Mouse (Mus musculus): Measurements from ENCODE around the gene Xpnpep1. TPM values are rescaled to one million over a fixed set of nuclear protein-coding genes. Genes with fewer than 3 reads are reported as not detected.

Gene Xpnpep1
- polyA plus RNA-seq, 1 experiment from 2014 or later, result 169 TPM

DNA sequence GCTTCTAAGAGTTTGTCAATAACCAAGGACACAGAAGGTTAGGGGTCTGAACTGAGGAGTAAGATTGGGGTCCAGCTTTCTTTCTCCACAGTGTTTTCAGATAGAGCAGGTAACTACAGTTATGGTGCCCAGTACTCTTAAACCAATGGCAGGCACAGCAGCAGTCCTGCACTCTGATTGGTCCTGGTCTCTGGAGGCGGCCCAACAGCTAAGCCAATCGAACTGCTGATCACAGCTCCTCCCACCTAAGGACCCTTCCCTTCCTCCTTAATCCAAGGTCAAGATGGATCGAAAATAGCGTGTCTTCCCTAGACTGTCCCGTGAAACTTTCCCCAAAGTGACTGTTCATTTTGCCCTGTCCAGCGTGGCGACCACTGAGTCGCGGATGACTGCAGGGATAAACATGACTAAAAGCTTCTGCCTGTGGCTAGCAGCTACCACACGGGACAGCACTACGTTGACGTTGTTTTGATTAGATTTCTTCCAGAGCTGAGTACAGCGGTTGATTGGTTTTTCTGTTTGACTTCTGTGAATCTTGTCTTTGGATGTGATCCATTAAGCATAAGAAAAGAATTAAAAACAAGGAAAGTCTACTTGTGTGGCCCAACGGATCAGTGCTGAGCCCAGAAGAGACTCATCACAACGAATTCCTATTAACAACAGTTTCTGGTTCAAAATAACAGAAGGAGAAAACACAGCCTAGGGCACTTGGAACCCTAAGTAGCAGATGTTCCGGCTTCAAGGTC lies 18.1 kb upstream of the Xpnpep1 start:
- H3K4me3 ChIP-seq (ENCODE audit: low read length), result no peak overlapping the region
- H3K4me1 ChIP-seq (replicated peaks; ENCODE audit: control insufficient read depth, insufficient read depth, low read length), result no peaks in the 10 kb centered on the region
- H3K9ac ChIP-seq (ENCODE audit: low read length), result no peak overlapping the region
- no peak overlapping the region for H3K4me2 ChIP-seq (ENCODE audit: low read depth, low read length)
- H3K9me3 ChIP-seq (ENCODE audit: control insufficient read depth, low read length), result no peaks in the 10 kb centered on the region
- ATAC-seq (ENCODE audit: low read depth), result peak; percentile 17; the same call in 1 of the 2 replicates
- no peaks in the 10 kb centered on the region for H3K36me3 ChIP-seq (ENCODE audit: control insufficient read depth, insufficient read depth, low read length)
- WGBS, result 72% methylated on average over 16 of the region's 16 CpGs
- no peaks in the 10 kb centered on the region for H3K27me3 ChIP-seq (ENCODE audit: control insufficient read depth, insufficient read depth, low read depth, low read length)
- H3K27ac ChIP-seq (ENCODE audit: low read length), result no peak overlapping the region

DNA sequence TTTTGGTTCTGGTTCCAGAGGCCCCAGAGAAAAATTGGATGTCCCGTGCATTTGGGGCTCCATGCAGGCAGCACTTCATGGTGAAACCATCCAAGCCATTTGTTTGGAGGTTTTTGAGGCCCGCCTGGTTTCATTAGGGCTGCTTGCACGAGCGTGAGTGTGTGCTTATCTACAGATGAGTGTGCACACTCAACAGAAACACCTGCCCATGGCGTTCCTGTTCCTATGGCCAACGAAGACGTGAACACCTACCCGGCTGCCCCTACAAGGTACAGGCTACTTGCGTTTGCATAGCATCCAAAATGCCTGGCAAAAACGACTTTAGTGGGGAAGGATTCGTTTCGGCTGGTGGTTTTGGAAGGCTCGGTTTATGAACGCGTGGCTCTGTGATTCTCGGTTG lies 13.3 kb upstream of the Xpnpep1 start:
- Histone ChIP-seq H3K27ac (ENCODE audit: low read length) (no peak overlapping the region), H3K4me1 (replicated peaks; ENCODE audit: control insufficient read depth, insufficient read depth, low read length) (no peaks in the 10 kb centered on the region; the same call in 1 of the 2 replicates), H3K9me3 (ENCODE audit: control insufficient read depth, low read length) (no peaks in the 10 kb centered on the region), H3K36me3 (ENCODE audit: control insufficient read depth, insufficient read depth, low read length) (no peaks in the 10 kb centered on the region), H3K4me2 (ENCODE audit: low read depth, low read length) (no peak overlapping the region), H3K9ac (ENCODE audit: low read length) (no peak overlapping the region), H3K4me3 (ENCODE audit: low read length) (no peak overlapping the region), H3K27me3 (ENCODE audit: control insufficient read depth, insufficient read depth, low read depth, low read length) (no peaks in the 10 kb centered on the region)
- ATAC-seq (ENCODE audit: low read depth), result no peak
- 82% methylated on average over 16 of the region's 16 CpGs for WGBS

DNA sequence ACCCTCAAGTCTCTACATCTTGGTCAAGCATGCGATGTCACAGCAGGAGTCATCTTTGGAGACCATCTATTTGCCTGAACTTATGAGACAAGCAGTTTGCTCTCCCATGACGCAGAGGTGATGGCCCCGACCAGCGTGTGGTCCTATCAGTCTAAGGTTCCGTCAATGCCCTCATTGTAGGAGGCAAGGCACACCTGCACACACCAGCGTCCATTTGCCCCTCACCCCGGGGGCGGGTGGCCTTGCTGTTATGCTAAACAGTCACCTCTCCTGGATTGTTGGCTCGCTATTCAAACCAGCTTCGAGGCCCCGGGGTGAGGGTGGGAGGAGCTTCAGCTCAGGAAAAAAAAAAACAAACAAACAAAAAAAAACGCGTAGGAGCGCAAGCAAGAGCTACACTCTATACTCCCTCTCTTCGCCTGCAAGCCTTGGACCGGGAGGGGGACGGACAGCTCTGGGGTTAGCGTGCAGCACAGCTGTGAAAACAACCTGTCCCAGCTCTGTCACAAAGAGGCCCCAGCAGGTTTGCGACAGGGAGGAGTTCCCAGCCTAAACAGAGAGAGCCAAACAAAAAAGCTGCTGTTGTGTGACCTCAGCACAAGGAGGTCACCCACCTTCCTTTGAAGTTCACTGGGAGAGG lies 12.1 kb upstream of the Xpnpep1 start:
- Histone ChIP-seq H3K27me3 (ENCODE audit: control insufficient read depth, insufficient read depth, low read depth, low read length) (no peaks in the 10 kb centered on the region), H3K36me3 (ENCODE audit: control insufficient read depth, insufficient read depth, low read length) (no peaks in the 10 kb centered on the region), H3K4me3 (ENCODE audit: low read length) (no peak overlapping the region), H3K9ac (ENCODE audit: low read length) (no peak overlapping the region), H3K4me1 (replicated peaks; ENCODE audit: control insufficient read depth, insufficient read depth, low read length) (peaks cover 5% of the 10 kb centered on the region), H3K9me3 (ENCODE audit: control insufficient read depth, low read length) (no peaks in the 10 kb centered on the region), H3K4me2 (ENCODE audit: low read depth, low read length) (no peak overlapping the region), H3K27ac (ENCODE audit: low read length) (no peak overlapping the region)
- 36% methylated on average over 19 of the region's 19 CpGs for WGBS
- no peak for ATAC-seq (ENCODE audit: low read depth)

DNA sequence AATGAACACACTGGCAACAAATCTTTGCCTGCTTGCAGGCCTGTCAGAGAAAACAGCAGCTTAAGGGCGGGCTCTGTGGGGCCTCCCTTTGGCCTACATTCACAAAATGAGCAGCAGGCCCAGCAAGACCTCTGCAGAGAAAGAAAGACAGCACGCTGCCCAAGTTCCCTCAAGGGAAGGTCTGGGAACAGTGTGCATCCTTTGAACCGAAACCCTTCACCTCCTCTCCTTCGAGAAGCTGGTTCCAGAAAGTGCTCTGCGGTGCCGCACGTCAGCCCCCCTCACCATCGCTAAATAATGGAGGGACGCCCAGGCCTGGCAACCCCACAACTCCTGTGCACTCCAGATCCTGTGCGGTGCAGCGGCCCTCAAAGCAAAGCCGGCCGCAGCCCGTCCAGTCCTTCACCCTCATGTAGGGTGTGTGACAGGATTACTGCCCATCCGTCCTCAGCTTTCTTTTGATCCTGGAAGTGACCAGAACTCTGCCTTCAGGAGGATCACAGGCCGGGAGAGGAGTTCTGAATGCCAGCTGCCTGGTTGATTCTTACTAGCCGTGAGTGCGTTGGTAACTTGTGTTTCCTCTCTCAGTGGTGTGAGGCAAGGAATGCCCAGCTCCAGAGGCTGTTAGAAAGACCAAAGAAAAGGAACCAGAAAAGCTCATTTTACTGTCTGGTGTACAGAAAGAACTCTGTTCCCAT lies 11.4 kb upstream of the Xpnpep1 start:
- 80% methylated on average over 18 of the region's 18 CpGs for WGBS
- Histone ChIP-seq H3K4me1 (replicated peaks; ENCODE audit: control insufficient read depth, insufficient read depth, low read length) (peaks cover 9% of the 10 kb centered on the region), H3K9ac (ENCODE audit: low read length) (no peak overlapping the region), H3K4me2 (ENCODE audit: low read depth, low read length) (no peak overlapping the region), H3K36me3 (ENCODE audit: control insufficient read depth, insufficient read depth, low read length) (no peaks in the 10 kb centered on the region), H3K27ac (ENCODE audit: low read length) (no peak overlapping the region), H3K4me3 (ENCODE audit: low read length) (no peak overlapping the region), H3K27me3 (ENCODE audit: control insufficient read depth, insufficient read depth, low read depth, low read length) (no peaks in the 10 kb centered on the region), H3K9me3 (ENCODE audit: control insufficient read depth, low read length) (no peaks in the 10 kb centered on the region)
- ATAC-seq (ENCODE audit: low read depth), result no peak

DNA sequence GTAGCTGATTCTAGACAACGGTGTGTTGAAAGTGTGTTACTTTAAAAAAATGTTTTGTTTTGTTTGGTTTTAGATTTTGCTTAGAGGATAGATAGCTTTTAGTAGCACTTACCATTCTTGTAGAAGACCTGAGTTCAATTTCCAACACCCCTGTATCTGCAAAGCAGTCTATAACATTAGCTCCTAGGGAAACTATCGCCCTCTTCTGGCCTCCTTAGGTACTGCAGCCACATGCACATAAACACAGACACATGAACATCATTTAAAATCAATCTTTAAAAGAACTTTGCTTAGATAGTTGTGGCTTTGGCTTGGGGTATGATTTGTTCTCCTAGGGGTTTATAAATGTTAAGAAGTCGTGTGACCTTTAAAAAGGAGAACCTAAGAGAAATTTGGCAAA lies 10.1 kb upstream of the Xpnpep1 start:
- Histone ChIP-seq H3K27ac (ENCODE audit: low read length) (no peak overlapping the region), H3K27me3 (ENCODE audit: control insufficient read depth, insufficient read depth, low read depth, low read length) (no peaks in the 10 kb centered on the region), H3K4me3 (ENCODE audit: low read length) (no peak overlapping the region), H3K9ac (ENCODE audit: low read length) (no peak overlapping the region), H3K4me2 (ENCODE audit: low read depth, low read length) (no peak overlapping the region), H3K4me1 (replicated peaks; ENCODE audit: control insufficient read depth, insufficient read depth, low read length) (peaks cover 9% of the 10 kb centered on the region), H3K9me3 (ENCODE audit: control insufficient read depth, low read length) (no peaks in the 10 kb centered on the region), H3K36me3 (ENCODE audit: control insufficient read depth, insufficient read depth, low read length) (no peaks in the 10 kb centered on the region)
- no peak for ATAC-seq (ENCODE audit: low read depth)
- 79% methylated on average over 3 of the region's 3 CpGs for WGBS

DNA sequence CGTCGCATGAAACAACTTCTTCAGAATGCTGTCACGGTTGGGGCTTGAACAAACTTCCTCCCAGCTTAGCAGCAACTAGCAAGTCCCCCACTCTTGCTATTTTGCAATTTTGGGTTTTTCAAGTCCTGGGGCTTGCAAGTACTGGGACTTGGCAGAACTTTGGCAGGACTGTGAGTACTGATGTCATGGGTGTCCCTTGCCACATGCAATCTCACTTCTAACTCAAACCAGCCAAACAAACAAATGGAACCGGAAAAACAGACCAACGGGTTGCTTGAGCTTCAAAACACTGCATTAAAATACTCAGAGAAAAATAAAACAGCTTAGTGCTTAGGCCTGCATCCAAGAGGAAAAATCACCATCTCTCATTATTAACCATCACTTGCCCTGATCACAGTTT lies 7.2 kb upstream of the Xpnpep1 start:
- Histone ChIP-seq H3K36me3 (ENCODE audit: control insufficient read depth, insufficient read depth, low read length) (no peaks in the 10 kb centered on the region), H3K4me3 (ENCODE audit: low read length) (no peak overlapping the region), H3K9ac (ENCODE audit: low read length) (no peak overlapping the region), H3K9me3 (ENCODE audit: control insufficient read depth, low read length) (no peaks in the 10 kb centered on the region), H3K27ac (ENCODE audit: low read length) (peak overlapping the region; percentile 89), H3K27me3 (ENCODE audit: control insufficient read depth, insufficient read depth, low read depth, low read length) (no peaks in the 10 kb centered on the region), H3K4me2 (ENCODE audit: low read depth, low read length) (no peak overlapping the region), H3K4me1 (replicated peaks; ENCODE audit: control insufficient read depth, insufficient read depth, low read length) (peaks cover 14% of the 10 kb centered on the region)
- WGBS, result 48% methylated on average over 5 of the region's 5 CpGs
- ATAC-seq (ENCODE audit: low read depth), result peak; percentile 82

DNA sequence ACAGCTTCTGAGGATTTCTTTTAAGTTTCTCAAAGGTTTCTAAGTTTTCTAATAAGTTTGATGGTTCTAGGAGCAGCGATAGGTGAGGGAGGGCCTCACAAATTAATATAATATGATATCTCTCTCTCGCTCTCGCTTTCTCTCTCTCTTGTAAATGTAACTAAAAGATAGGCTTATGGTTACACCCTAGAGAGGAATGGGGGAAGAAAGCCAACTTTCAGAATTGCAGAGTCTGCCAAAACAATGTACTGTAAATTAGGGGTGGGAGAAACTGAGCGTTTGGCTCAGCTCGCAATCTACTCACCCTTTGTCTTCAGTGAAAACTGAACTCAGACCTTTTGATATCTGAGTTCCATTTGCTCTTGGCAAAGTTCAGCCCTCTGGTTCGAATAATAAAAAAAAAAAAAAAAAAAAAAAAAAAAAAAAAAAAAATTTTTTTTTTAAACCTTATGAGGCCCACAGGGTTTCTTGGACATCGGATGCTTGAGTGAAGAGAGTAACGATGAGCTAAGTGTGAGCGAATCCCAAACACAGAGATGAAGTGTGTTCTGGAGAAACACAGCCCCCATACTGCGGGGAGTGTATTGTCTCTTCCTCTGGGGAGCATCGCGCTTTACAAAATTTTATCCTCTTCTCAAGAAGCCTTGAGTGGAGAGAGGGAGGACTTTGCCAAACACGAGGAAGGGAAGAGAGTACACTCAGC lies 3.6 kb upstream of the Xpnpep1 start:
- H3K9ac ChIP-seq (ENCODE audit: low read length), result no peak overlapping the region
- peak overlapping the region; percentile 77 for H3K27ac ChIP-seq (ENCODE audit: low read length)
- peaks cover 25% of the 10 kb centered on the region for H3K4me1 ChIP-seq (replicated peaks; ENCODE audit: control insufficient read depth, insufficient read depth, low read length)
- H3K4me2 ChIP-seq (ENCODE audit: low read depth, low read length), result no peak overlapping the region
- H3K9me3 ChIP-seq (ENCODE audit: control insufficient read depth, low read length), result no peaks in the 10 kb centered on the region
- H3K27me3 ChIP-seq (ENCODE audit: control insufficient read depth, insufficient read depth, low read depth, low read length), result no peaks in the 10 kb centered on the region
- no peak; the same call in 1 of the 2 replicates for ATAC-seq (ENCODE audit: low read depth)
- WGBS, result 49% methylated on average over 13 of the region's 13 CpGs
- no peaks in the 10 kb centered on the region for H3K36me3 ChIP-seq (ENCODE audit: control insufficient read depth, insufficient read depth, low read length)
- H3K4me3 ChIP-seq (ENCODE audit: low read length), result no peak overlapping the region

DNA sequence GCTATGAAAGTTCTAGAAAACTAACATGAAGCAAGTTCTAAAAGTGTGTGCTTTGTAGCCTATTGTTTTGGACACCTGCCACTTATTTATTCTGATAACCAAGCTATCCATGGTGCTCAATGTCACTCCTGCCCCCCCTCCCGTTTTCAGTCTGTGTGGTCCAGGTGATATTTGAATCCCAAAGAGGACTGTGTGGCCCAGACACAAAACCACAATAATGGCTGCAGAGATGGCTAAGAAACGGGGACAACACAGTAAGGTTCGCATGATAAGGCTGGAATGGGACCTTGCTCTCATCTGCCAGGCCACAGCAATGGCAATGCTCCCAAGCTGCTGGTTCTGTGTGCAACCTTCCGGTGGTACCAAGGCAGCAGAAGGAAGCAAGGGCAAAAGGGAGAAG lies 1.6 kb upstream of the Xpnpep1 start:
- Histone ChIP-seq H3K9ac (ENCODE audit: low read length) (no peak overlapping the region), H3K36me3 (ENCODE audit: control insufficient read depth, insufficient read depth, low read length) (no peaks in the 10 kb centered on the region), H3K27ac (ENCODE audit: low read length) (no peak overlapping the region), H3K4me2 (ENCODE audit: low read depth, low read length) (no peak overlapping the region), H3K9me3 (ENCODE audit: control insufficient read depth, low read length) (no peaks in the 10 kb centered on the region), H3K4me1 (replicated peaks; ENCODE audit: control insufficient read depth, insufficient read depth, low read length) (peaks cover 26% of the 10 kb centered on the region), H3K4me3 (ENCODE audit: low read length) (no peak overlapping the region), H3K27me3 (ENCODE audit: control insufficient read depth, insufficient read depth, low read depth, low read length) (no peaks in the 10 kb centered on the region)
- WGBS, result 69% methylated on average over 4 of the region's 4 CpGs
- ATAC-seq (ENCODE audit: low read depth), result no peak

DNA sequence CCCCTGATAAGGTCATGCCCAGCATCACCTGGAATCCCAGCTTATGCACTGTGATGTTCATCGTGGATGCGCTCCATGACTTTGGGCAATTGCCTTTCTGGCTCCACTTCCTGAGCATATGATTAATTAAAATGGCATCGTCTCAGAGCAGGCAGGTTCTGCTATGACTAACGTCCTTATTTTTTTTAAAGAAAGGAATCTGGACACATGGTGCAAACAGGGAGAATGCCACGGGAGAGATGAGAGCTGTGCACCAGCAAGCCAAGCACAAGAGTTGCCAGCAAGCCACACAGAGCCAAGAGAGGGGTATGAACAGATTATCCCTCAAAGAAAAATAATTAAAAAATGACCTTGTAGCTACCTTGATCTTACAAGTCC lies 1.1 kb upstream of the Xpnpep1 start:
- Histone ChIP-seq H3K9ac (ENCODE audit: low read length) (no peak overlapping the region), H3K27ac (ENCODE audit: low read length) (no peak overlapping the region), H3K9me3 (ENCODE audit: control insufficient read depth, low read length) (no peaks in the 10 kb centered on the region), H3K36me3 (ENCODE audit: control insufficient read depth, insufficient read depth, low read length) (no peaks in the 10 kb centered on the region; the same call in 1 of the 2 replicates), H3K4me1 (replicated peaks; ENCODE audit: control insufficient read depth, insufficient read depth, low read length) (peaks cover 26% of the 10 kb centered on the region), H3K27me3 (ENCODE audit: control insufficient read depth, insufficient read depth, low read depth, low read length) (no peaks in the 10 kb centered on the region), H3K4me2 (ENCODE audit: low read depth, low read length) (no peak overlapping the region), H3K4me3 (ENCODE audit: low read length) (no peak overlapping the region)
- WGBS, result 44% methylated on average over 5 of the region's 5 CpGs
- no peak for ATAC-seq (ENCODE audit: low read depth)
